Mouse (Mus musculus): Measurements from ENCODE around the gene Pih1d2. TPM values are rescaled to one million over a fixed set of nuclear protein-coding genes. Genes with fewer than 3 reads are reported as not detected.

Pih1d2 gene
- polyA plus RNA-seq, 1 experiment from 2014 or later, result 6.6 TPM

DNA sequence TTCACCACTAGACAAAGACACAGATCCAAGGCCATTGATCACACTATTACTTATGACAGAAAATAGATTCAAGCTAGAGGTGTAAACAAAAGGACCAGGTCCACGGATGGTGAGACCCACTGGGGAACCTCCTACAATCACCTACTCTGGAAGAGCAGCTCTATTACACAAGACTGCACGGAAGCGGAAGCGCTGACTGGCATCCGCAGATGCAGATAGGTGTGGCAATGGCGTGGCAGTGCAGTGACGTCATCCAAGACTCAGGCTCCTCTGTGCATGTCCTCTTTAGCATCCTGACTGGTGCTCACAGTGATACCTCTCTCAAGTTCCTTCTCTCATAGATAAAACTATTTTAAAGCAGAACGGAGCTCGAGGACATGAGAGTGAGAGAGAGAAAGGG lies 24.2 kb upstream of the Pih1d2 start:
- Histone ChIP-seq H3K4me1 (ENCODE audit: control insufficient read depth, insufficient read depth, low read length) (no peaks in the 10 kb centered on the region), H3K9me3 (ENCODE audit: control insufficient read depth, low read length) (no peaks in the 10 kb centered on the region), H3K36me3 (ENCODE audit: control insufficient read depth, insufficient read depth, low read length) (peaks cover 11% of the 10 kb centered on the region; the same call in 1 of the 2 replicates), H3K27ac (ENCODE audit: low read depth, low read length) (no peak overlapping the region), H3K4me2 (no peak overlapping the region), H3K27me3 (ENCODE audit: control insufficient read depth, insufficient read depth, low read length) (no peaks in the 10 kb centered on the region), H3K4me3 (ENCODE audit: low read depth, low read length) (no peak overlapping the region), H3K9ac (ENCODE audit: low read length) (no peak overlapping the region)
- ATAC-seq (ENCODE audit: low FRiP score) (no peak), DNase-seq (ENCODE audit: low spot score, missing footprints) (no peak)
- 89% methylated on average over 9 of the region's 9 CpGs for WGBS

DNA sequence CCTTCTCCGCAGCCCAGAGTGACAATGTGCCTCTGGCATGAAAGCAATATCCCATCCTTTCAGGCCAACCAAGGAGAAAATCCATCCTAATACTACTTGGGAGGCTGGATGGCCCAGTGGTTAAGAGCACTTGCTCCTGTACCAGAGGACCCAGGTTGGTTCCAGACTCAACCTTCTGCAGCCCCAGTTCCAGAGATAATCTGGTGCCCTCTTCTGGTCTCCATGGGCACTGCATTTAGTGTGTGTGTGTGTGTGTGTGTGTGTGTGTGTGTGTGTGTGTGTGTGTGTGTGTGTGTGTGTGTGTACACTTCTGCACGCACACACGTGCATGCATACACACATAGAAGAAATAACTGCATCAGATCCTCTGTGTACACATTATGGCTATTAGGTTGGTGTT lies 23.6 kb upstream of the Pih1d2 start:
- no peaks in the 10 kb centered on the region for H3K9me3 ChIP-seq (ENCODE audit: control insufficient read depth, low read length)
- 73% methylated on average over 3 of the region's 3 CpGs for WGBS
- H3K4me1 ChIP-seq (ENCODE audit: control insufficient read depth, insufficient read depth, low read length), result no peaks in the 10 kb centered on the region
- no peak overlapping the region for H3K4me2 ChIP-seq
- no peak overlapping the region for H3K9ac ChIP-seq (ENCODE audit: low read length)
- no peak overlapping the region for H3K4me3 ChIP-seq (ENCODE audit: low read depth, low read length)
- ATAC-seq (ENCODE audit: low FRiP score) (no peak), DNase-seq (ENCODE audit: low spot score, missing footprints) (peak; percentile 90)
- H3K36me3 ChIP-seq (ENCODE audit: control insufficient read depth, insufficient read depth, low read length), result peaks cover 17% of the 10 kb centered on the region
- no peak overlapping the region for H3K27ac ChIP-seq (ENCODE audit: low read depth, low read length)
- no peaks in the 10 kb centered on the region for H3K27me3 ChIP-seq (ENCODE audit: control insufficient read depth, insufficient read depth, low read length)

DNA sequence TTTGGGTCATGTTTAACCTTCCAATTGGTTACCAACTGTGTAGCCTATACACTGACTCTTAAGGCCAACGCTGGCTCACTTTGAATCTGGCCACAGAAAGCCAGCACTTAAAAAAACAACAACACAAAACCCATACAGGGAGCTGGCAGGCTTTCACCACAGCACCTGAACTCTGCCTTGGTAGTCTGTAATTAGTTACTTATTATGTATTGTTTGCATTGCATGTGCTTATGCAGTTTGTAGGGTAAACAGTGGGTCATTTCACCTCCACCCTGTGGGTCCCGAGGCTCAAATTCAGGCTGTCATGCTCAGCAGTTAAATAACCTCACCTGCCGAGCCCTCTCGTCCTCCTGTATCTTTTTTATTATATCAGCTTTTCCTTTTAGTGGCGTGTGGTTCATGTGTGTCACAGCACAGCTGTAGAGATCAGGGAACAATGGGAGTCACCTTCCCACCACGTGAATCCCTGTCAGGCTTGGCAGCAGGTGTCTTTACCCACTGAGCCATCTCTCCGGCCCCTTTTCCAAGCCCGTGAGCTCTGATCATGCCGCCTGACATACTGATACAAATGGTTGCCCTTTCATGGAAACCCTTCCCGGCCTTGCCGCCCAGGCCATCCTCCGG lies 22.2 kb upstream of the Pih1d2 start:
- H3K9me3 ChIP-seq (ENCODE audit: control insufficient read depth, low read length), result no peaks in the 10 kb centered on the region
- WGBS, result 84% methylated on average over 12 of the region's 12 CpGs
- H3K36me3 ChIP-seq (ENCODE audit: control insufficient read depth, insufficient read depth, low read length), result peaks cover 19% of the 10 kb centered on the region
- no peak overlapping the region for H3K27ac ChIP-seq (ENCODE audit: low read depth, low read length)
- H3K4me1 ChIP-seq (ENCODE audit: control insufficient read depth, insufficient read depth, low read length), result no peaks in the 10 kb centered on the region
- no peak for DNase-seq (ENCODE audit: low spot score, missing footprints)
- no peak overlapping the region for H3K4me3 ChIP-seq (ENCODE audit: low read depth, low read length)
- no peak overlapping the region for H3K9ac ChIP-seq (ENCODE audit: low read length)
- no peak overlapping the region for H3K4me2 ChIP-seq
- no peak for ATAC-seq (ENCODE audit: low FRiP score)
- H3K27me3 ChIP-seq (ENCODE audit: control insufficient read depth, insufficient read depth, low read length), result no peaks in the 10 kb centered on the region

- 93% methylated on average over 8 of the region's 8 CpGs for WGBS
- no peak for ATAC-seq (ENCODE audit: low FRiP score)
- no peak for DNase-seq (ENCODE audit: low spot score, missing footprints)
Observed at GRCm38 (mm10) chr9:50596973-50597372, 20.1 kb upstream of the Pih1d2 start.

DNA sequence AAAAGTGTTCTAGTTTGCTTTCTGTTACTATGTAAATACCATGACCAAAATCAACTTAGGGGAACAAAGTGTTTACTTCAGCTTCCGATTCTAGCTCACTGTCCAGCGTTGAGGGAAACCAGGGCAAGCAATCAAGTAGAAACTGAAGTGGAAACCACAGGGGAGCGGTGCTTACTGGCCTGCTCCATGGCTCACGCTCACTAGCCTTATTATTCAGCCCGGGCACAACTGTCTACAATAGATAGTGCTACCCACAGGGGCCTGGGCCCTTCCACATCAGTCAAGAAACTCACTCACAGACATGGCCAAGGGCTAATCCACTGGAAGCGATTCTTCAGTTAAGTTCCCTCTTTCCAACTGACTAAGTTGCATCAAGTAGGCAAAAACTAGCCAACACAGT lies 15.6 kb upstream of the Pih1d2 start:
- ATAC-seq (ENCODE audit: low FRiP score) (no peak), DNase-seq (ENCODE audit: low spot score, missing footprints) (no peak)
- Histone ChIP-seq H3K9me3 (ENCODE audit: control insufficient read depth, low read length) (no peaks in the 10 kb centered on the region), H3K27ac (ENCODE audit: low read depth, low read length) (no peak overlapping the region), H3K9ac (ENCODE audit: low read length) (no peak overlapping the region), H3K36me3 (ENCODE audit: control insufficient read depth, insufficient read depth, low read length) (peaks cover 16% of the 10 kb centered on the region), H3K27me3 (ENCODE audit: control insufficient read depth, insufficient read depth, low read length) (no peaks in the 10 kb centered on the region), H3K4me2 (no peak overlapping the region), H3K4me1 (ENCODE audit: control insufficient read depth, insufficient read depth, low read length) (peaks cover 18% of the 10 kb centered on the region), H3K4me3 (ENCODE audit: low read depth, low read length) (no peak overlapping the region)
- 86% methylated on average over 6 of the region's 6 CpGs for WGBS

More at GRCm38 (mm10) chr9:50596973-50597372, 20.1 kb upstream of the Pih1d2 start:
- Histone ChIP-seq H3K9me3 (ENCODE audit: control insufficient read depth, low read length) (no peaks in the 10 kb centered on the region), H3K4me1 (ENCODE audit: control insufficient read depth, insufficient read depth, low read length) (peaks cover under 1% of the 10 kb centered on the region), H3K27ac (ENCODE audit: low read depth, low read length) (no peak overlapping the region), H3K4me2 (no peak overlapping the region), H3K36me3 (ENCODE audit: control insufficient read depth, insufficient read depth, low read length) (peaks cover 19% of the 10 kb centered on the region), H3K27me3 (ENCODE audit: control insufficient read depth, insufficient read depth, low read length) (no peaks in the 10 kb centered on the region), H3K9ac (ENCODE audit: low read length) (no peak overlapping the region), H3K4me3 (ENCODE audit: low read depth, low read length) (no peak overlapping the region)

GRCm38 (mm10) chr9:50602055-50602845 lies 14.9 kb upstream of the Pih1d2 start:
- Histone ChIP-seq H3K36me3 (ENCODE audit: control insufficient read depth, insufficient read depth, low read length) (peaks cover 11% of the 10 kb centered on the region), H3K4me1 (ENCODE audit: control insufficient read depth, insufficient read depth, low read length) (peaks cover 18% of the 10 kb centered on the region), H3K9ac (ENCODE audit: low read length) (peak overlapping the region; percentile 92), H3K9me3 (ENCODE audit: control insufficient read depth, low read length) (no peaks in the 10 kb centered on the region), H3K27me3 (ENCODE audit: control insufficient read depth, insufficient read depth, low read length) (no peaks in the 10 kb centered on the region), H3K27ac (ENCODE audit: low read depth, low read length) (no peak overlapping the region), H3K4me2 (peak overlapping the region; percentile 96), H3K4me3 (ENCODE audit: low read depth, low read length) (peak overlapping the region; percentile 84)
- WGBS, result 90% methylated on average over 7 of the region's 7 CpGs
- ATAC-seq (ENCODE audit: low FRiP score) (no peak), DNase-seq (ENCODE audit: low spot score, missing footprints) (no peak)

DNA sequence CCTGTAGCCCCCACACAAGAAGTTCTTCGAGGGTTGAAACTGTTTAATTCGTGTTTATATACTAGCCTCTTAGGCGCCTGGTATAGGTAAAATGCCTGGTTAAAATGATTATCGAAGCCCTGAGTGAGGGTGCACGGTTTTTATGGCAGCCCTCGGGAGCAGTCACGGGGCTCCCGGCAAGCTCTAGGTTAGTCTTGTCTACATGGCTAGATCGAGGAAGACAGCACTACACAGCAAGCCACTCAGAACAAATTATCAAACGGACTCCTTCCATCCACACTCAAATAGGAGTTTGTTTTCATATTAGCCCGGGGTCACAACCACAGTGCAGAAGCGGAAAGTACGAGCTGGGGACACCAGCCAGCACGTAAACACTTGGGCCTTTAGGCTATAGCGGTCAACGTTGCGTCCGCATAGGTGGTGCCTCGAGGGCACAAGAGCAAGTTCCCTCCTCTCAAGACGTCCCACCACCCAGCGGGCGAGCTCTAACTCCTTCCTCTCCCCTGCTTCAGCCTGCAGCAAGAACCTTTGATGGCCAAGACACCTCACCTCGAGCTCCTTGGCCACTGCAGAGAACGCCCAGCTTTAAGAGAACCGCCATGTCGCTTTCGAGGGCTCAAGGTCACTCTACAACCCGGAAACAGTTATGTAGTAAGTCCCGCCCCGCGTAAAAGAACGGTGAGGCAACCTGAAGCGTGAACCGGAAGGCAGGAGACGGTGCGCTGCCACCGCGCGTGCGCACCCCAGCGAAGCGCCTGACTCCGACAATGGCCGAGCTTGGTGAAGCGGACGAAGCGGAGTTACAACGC lies 13.7 kb upstream of the Pih1d2 start, which contains the start of the genes Sdhd and Timm8b:
Sdhd (minus strand) TSS at position 624 of the 809 bp plus-strand sequence.
Timm8b (plus strand) TSS at position 722 of the 809 bp plus-strand sequence.
- H3K4me3 ChIP-seq (ENCODE audit: low read depth, low read length), result peak within 1 kb of the TSS; percentile 84
- peak within 1 kb of the TSS; percentile 96 for H3K4me2 ChIP-seq
- H3K27me3 ChIP-seq (ENCODE audit: control insufficient read depth, insufficient read depth, low read length), result no peaks in the 10 kb centered on the region
- ATAC-seq (ENCODE audit: low FRiP score), result peak; percentile 99
- no peaks in the 10 kb centered on the region for H3K9me3 ChIP-seq (ENCODE audit: control insufficient read depth, low read length)
- H3K36me3 ChIP-seq (ENCODE audit: control insufficient read depth, insufficient read depth, low read length), result peaks cover 5% of the 10 kb centered on the region
- WGBS, result 1% methylated on average over 48 of the region's 48 CpGs
- H3K9ac ChIP-seq (ENCODE audit: low read length), result peak within 1 kb of the TSS; percentile 92
- DNase-seq (ENCODE audit: low spot score, missing footprints), result peak; percentile 99
- H3K4me1 ChIP-seq (ENCODE audit: control insufficient read depth, insufficient read depth, low read length), result peaks cover 18% of the 10 kb centered on the region
- H3K27ac ChIP-seq (ENCODE audit: low read depth, low read length), result peak within 1 kb of the TSS; percentile 85

- WGBS, result under 1% methylated on average over 24 of the region's 24 CpGs
- ATAC-seq (ENCODE audit: low FRiP score) (peak; percentile 91), DNase-seq (ENCODE audit: low spot score, missing footprints) (no peak)
- H3K4me1 ChIP-seq (ENCODE audit: control insufficient read depth, insufficient read depth, low read length), result peaks cover 18% of the 10 kb centered on the region
- peak overlapping the region; percentile 92 for H3K9ac ChIP-seq (ENCODE audit: low read length)
- H3K36me3 ChIP-seq (ENCODE audit: control insufficient read depth, insufficient read depth, low read length), result peaks cover 3% of the 10 kb centered on the region; the same call in 1 of the 2 replicates
- no peaks in the 10 kb centered on the region for H3K27me3 ChIP-seq (ENCODE audit: control insufficient read depth, insufficient read depth, low read length)
- no peaks in the 10 kb centered on the region for H3K9me3 ChIP-seq (ENCODE audit: control insufficient read depth, low read length)
- peak overlapping the region; percentile 96 for H3K4me2 ChIP-seq
- peak overlapping the region; percentile 85 for H3K27ac ChIP-seq (ENCODE audit: low read depth, low read length)
- peak overlapping the region; percentile 84 for H3K4me3 ChIP-seq (ENCODE audit: low read depth, low read length)
Observed at GRCm38 (mm10) chr9:50603998-50604324, 13.2 kb upstream of the Pih1d2 start.
